Mouse (Mus musculus) urinary bladder, postnatal 0 days (tissue): ENCODE results near the gene Emb. TPM values are rescaled to one million over a fixed set of nuclear protein-coding genes. Genes with fewer than 3 reads are reported as not detected.

ENCODE experiments used
- polyA plus RNA-seq: library from polyadenylated mRNA; unstranded; fragments of >200 nt; fragmentation: Nextera tagmentation; extraction: Ambion mirVana; gene quantifications from 2 replicates; pipeline ENCODE4 v1.2.1, GENCODE M21; 2015

Gene Emb
- 4.2 and 6.6 TPM in 2 replicates for polyA plus RNA-seq

DNA sequence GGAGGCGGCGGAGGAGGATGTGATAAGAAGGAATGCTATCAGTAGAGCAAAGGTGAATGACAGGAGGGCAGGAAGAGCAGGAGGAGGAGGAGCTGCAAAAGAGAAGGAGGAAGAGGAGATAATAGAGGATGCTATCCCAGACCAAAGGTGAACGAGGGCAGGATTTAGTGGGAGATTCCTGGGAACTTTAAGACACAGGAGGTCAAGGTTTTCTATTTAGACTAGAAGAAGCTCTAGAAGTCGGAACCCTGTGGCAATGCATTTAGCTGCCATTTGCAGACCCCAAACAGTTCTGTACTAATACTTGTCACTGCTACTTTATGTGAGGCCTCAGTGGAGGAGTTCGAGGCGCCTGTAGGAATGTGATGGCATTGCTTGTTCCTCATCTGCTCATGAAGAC lies at the start of gene Emb:
Emb (plus strand) TSS at position 301 of the 400 bp plus-strand sequence.

DNA sequence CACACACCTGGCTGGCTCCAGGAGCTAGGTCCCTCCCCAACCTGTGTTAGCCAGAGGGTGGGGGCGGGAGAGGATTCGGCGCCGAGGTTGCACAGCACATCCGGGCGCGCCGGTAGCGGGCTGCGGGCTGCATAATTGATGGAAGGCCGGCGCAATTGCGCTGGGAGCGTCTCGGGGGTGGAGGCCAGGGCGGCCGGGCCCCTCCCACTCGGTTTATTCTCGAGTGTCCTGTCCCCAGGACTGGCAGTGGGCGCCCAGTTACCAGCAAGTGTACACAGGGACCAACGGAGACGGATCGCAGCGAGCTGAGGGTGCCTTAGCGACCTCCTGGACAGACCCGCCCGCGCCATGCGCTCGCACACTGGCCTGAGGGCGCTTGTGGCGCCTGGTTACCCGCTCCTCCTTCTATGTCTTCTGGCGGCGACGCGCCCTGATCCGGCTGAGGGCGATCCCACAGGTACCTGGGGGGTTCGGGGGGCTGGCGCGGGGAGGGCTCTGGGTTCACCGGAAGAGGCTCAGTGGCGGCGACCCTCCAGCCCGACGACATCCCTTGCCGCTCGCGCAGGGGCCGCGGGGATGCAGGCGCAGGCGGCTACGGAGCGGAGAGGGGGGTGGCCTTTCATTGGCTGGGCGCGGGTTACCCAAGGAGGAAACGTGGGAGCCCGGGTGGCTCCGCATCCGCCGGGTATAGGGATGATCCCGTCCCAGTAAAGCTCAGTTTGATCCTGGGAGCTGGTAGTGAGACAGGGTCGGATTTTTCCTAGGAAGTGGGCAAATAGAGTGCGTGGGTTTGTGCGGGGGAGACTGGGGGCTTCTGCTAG lies 12.4 kb downstream of the Emb start, which contains the start of gene Gm17509:
Gm17509 (minus strand) TSS at position 575 of the 821 bp plus-strand sequence.

Other genes with a start within 250 kb of the Emb start
- 4.0 and 4.1 TPM in 2 replicates for gene Parp8, start 183.0 kb upstream of the Emb start, polyA plus RNA-seq
- not detected in 2 replicates for gene Gm17509, start 12.5 kb downstream of the Emb start, polyA plus RNA-seq